In genomic region chr10:39552903-39553302, GRCm38 (mm10) we compare ENCODE assay signal across 11 mouse cellular contexts. TPM values are rescaled to one million over a fixed set of nuclear protein-coding genes. Genes with fewer than 3 reads are reported as not detected.
DNase-seq lines count a peak whose midpoint lies in the region; ATAC-seq and TF ChIP-seq lines count a peak whose summit lies in the region.
"Had no signal": no experiment of that assay in that cellular context is flagged by ENCODE, and none has a peak within 500 bp of the region (broad histone marks: within the 10 kb centered on the region; RNA-seq: fewer than 3 reads in every experiment).

No protein-coding gene starts in this region.

- peaks cover 44% of the 10 kb centered on the region for H3K4me1 ChIP-seq in forebrain, embryonic 11.5 days (replicated peaks; ENCODE audit: control insufficient read depth, insufficient read depth, low read length)
- peaks cover 69% of the 10 kb centered on the region for H3K4me1 ChIP-seq in limb, embryonic 10.5 days
- H3K4me1 ChIP-seq in neural tube, embryonic 15.5 days, result peaks cover 76% of the 10 kb centered on the region

- H3K36me3 ChIP-seq in forebrain, embryonic 11.5 days (ENCODE audit: control insufficient read depth, insufficient read depth, low read length), result no peaks in the 10 kb centered on the region
- no peaks in the 10 kb centered on the region for H3K36me3 ChIP-seq in limb, embryonic 10.5 days
- H3K36me3 ChIP-seq in neural tube, embryonic 15.5 days, result no peaks in the 10 kb centered on the region

- ATAC-seq in forebrain, embryonic 11.5 days (replicated peaks; ENCODE audit: low FRiP score), result no peak; the same call in 1 of the 2 replicates
- no peak for ATAC-seq in neural tube, embryonic 15.5 days (ENCODE audit: low FRiP score)

- H3K9me3 ChIP-seq in forebrain, embryonic 11.5 days (ENCODE audit: control insufficient read depth, low read length), result no peaks in the 10 kb centered on the region
- H3K9me3 ChIP-seq in limb, embryonic 10.5 days (replicated peaks), result no peaks in the 10 kb centered on the region
- no peaks in the 10 kb centered on the region for H3K9me3 ChIP-seq in neural tube, embryonic 15.5 days (replicated peaks)
- H3K9me3 ChIP-seq: liver, embryonic 13.5 days; megakaryocyte, embryonic 14.5 days had no signal

- H3K4me2 ChIP-seq in forebrain, embryonic 11.5 days (ENCODE audit: low read depth, low read length, severe bottlenecking), result peak overlapping the region; percentile 18; the same call in 1 of the 2 replicates
- no peak overlapping the region for H3K4me2 ChIP-seq in neural tube, embryonic 15.5 days
- H3K4me2 ChIP-seq: liver, embryonic 13.5 days had no signal

- TF ChIP-seq CTCF in layer of hippocampus, adult 2 months (conservative IDR thresholded peaks at IDR 0.05), result no peak

- no peak for DNase-seq in layer of hippocampus, adult 2 months (ENCODE audit: low spot score in 2 of 2)
- no peak for DNase-seq in layer of hippocampus, adult 8-10 months (ENCODE audit: low spot score in 2 of 2)
- DNase-seq in forebrain, embryonic 11.5 days (ENCODE audit: low spot score), result no peak
- DNase-seq in limb, embryonic 10.5 days (ENCODE audit: low spot score), result no peak
- DNase-seq in cerebellum, adult 18-20 months, result no peak
- no peak for DNase-seq in gastrocnemius, postnatal 10 days
- no peak for DNase-seq in left cerebral cortex, adult 18-20 months (ENCODE audit: low spot score in 2 of 2)
- DNase-seq: liver, embryonic 13.5 days; right cerebral cortex, postnatal 14 days had no signal

- H3K27me3 ChIP-seq in forebrain, embryonic 11.5 days (ENCODE audit: control insufficient read depth, insufficient read depth, low read length), result no peaks in the 10 kb centered on the region
- no peaks in the 10 kb centered on the region for H3K27me3 ChIP-seq in limb, embryonic 10.5 days (ENCODE audit: low read depth, poor library complexity, severe bottlenecking)
- H3K27me3 ChIP-seq in neural tube, embryonic 15.5 days (replicated peaks), result no peaks in the 10 kb centered on the region
- H3K27me3 ChIP-seq: liver, embryonic 13.5 days; megakaryocyte, embryonic 14.5 days had no signal

- H3K27ac ChIP-seq in layer of hippocampus, adult 2 months, result peak overlapping the region; percentile 79
- peak overlapping the region; percentile 73 for H3K27ac ChIP-seq in forebrain, embryonic 11.5 days (ENCODE audit: low read depth, low read length)
- H3K27ac ChIP-seq in limb, embryonic 10.5 days, result peak overlapping the region; percentile 88
- peak overlapping the region; percentile 85 for H3K27ac ChIP-seq in neural tube, embryonic 15.5 days (replicated peaks)
- H3K27ac ChIP-seq: liver, embryonic 13.5 days had no signal

- WGBS in forebrain, embryonic 11.5 days, result 29% methylated on average over 5 of the region's 5 CpGs
- 69% methylated on average over 5 of the region's 5 CpGs for WGBS in limb, embryonic 10.5 days
- 15% methylated on average over 5 of the region's 5 CpGs for WGBS in neural tube, embryonic 15.5 days

- peak overlapping the region; percentile 27 for H3K9ac ChIP-seq in forebrain, embryonic 11.5 days (ENCODE audit: low read length)
- peak overlapping the region; percentile 31; the same call in 1 of the 2 replicates for H3K9ac ChIP-seq in neural tube, embryonic 15.5 days (replicated peaks)
- H3K9ac ChIP-seq: liver, embryonic 13.5 days had no signal

- no peak overlapping the region for H3K4me3 ChIP-seq in layer of hippocampus, adult 2 months
- H3K4me3 ChIP-seq in forebrain, embryonic 11.5 days (ENCODE audit: low read depth, low read length), result no peak overlapping the region
- no peak overlapping the region for H3K4me3 ChIP-seq in limb, embryonic 10.5 days
- H3K4me3 ChIP-seq in neural tube, embryonic 15.5 days (replicated peaks), result no peak overlapping the region
- H3K4me3 ChIP-seq: liver, embryonic 13.5 days; megakaryocyte, embryonic 14.5 days had no signal

RNA-seq across cellular contexts. Expression of gene Traf3ip2, which starts 59.8 kb away (rescaled TPM):
- total RNA-seq in layer of hippocampus, adult 2 months (2021), result 1 to 10 TPM; 2.5 to 2.6 TPM
- 1 to 10 TPM; 1.1 to 5.0 (median 2.8) TPM for total RNA-seq in layer of hippocampus, adult 8-10 months (2022)
- polyA plus RNA-seq in forebrain, embryonic 11.5 days (2014; fragmentation: Nextera tagmentation; extraction: Ambion mirVana), result 3.8 and 5.4 TPM in 2 replicates
- 7.2 and 8.7 TPM in 2 replicates for polyA plus RNA-seq in limb, embryonic 10.5 days (2016; fragmentation: Nextera tagmentation; extraction: Ambion mirVana)
- polyA plus RNA-seq in neural tube, embryonic 15.5 days (2015; fragmentation: Nextera tagmentation; extraction: Ambion mirVana), result 3.8 and 9.4 TPM in 2 replicates
- total RNA-seq in gastrocnemius, postnatal 10 days (2021), result 1 to 10 TPM; 5.9 to 6.0 TPM
- 1 to 10 TPM in 1 of 2 experiments, under 1 TPM in 1; 0.91 to 1.3 TPM for total RNA-seq in left cerebral cortex, adult 18-20 months (2021)
